Mouse (Mus musculus): ENCODE data around the gene Trpc4.
A peak's percentile ranks its signal among the peaks of the same experiment; 100 is the strongest.

Trpc4 gene

DNA sequence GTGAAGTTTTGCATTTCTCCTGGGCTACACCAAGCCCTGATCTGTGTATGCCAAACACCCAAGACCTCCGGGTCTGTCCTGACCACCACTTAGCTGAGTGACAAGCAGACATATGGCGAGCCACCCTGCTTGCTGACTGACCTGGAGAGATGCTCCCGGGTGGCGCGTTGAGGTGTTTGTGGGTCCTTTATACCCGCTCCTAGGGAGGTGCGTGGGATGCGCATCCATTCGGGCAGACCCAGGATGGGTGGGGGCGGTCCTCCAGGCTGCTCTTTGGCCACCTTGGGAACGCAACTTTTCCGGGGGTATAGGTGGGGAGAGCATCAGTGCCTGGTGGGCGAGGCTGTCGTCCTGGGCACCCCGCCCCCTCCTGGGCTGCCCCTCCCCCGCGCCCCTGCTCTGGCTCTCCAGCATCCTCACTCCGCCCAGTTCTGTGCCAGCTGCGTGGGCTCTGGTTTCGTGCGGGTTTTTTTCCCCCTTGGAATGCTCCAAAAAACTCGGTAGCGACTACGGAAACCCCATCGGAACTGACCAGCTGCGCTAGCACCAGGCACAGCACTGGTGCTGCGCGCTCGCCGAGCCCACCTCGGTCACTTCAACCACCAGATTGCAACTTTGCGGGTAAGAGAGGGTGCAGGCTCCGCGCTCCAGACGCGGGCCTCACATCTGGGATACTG, at the start of gene Trpc4:
TSS of gene Trpc4 (plus strand) at position 397 of the 677 bp plus-strand sequence.
- DNase-seq (ENCODE audit: low spot score in 2 of 2), result no peak

DNA sequence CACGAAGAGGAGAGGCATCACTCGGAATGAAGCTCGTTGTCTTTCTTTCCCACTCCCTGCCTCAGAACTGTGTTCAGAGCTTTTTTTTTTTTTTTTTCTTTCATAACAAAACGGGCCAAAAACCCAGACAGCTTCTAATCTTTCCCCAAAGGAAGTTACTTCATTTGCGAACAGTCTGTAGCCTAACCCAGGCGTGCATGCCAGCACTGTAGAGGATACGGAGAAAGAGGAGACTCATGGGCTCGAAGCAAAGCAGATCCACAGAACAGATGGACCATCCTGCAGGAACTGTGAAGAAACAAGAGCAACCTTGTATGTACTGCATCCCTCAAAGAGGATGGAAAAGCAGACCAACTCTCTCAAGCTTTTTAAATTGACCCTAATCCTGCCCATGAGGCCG, 44.3 kb upstream of the Trpc4 start:
- DNase-seq (ENCODE audit: low spot score in 2 of 2), result no peak

- DNase-seq (ENCODE audit: low spot score in 2 of 2), result no peak
Measured at GRCm38 (mm10) chr3:54135376-54135775, 20.5 kb upstream of the Trpc4 start.

GRCm38 (mm10) chr3:54141376-54141775, 14.5 kb upstream of the Trpc4 start:
- DNase-seq (ENCODE audit: low spot score in 2 of 2), result no peak

GRCm38 (mm10) chr3:54154844-54155638, 794 bp upstream of the Trpc4 start:
- DNase-seq (ENCODE audit: low spot score in 2 of 2), result no peak

DNA sequence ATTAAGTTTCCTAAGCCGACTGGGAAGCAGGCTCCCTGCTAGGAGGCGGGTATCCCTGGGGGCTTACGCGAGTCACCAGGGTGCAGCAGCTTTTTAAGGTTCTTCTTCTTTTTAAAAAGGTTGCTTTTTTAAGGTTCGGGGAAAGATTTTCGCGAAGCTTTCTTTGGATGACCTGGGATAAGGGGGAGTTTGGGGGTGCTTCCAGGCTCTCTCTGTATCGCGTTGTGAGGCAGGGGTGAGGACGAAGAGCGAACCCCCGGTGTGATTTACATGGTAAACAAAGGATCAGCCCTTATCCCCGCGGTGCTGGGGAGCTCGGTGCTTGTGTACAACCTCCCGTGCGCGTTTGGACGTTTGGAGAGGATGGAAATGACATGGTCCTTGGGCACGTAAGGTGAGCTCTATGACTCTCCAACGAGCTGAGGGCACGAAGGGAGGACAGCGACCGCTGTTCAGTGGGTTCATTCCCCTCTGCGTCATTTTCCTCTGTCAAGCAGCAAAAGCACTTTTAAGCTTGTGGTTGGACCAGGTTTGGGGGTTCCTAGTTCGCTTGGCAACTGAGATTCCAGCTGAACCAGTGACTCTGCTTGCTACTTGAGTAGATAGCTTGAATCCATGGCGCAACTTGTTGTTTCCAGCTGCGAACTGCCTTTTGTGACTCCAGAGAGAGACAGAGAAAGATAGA, 623 bp downstream of the Trpc4 start:
- no peak for DNase-seq (ENCODE audit: low spot score in 2 of 2)

DNA sequence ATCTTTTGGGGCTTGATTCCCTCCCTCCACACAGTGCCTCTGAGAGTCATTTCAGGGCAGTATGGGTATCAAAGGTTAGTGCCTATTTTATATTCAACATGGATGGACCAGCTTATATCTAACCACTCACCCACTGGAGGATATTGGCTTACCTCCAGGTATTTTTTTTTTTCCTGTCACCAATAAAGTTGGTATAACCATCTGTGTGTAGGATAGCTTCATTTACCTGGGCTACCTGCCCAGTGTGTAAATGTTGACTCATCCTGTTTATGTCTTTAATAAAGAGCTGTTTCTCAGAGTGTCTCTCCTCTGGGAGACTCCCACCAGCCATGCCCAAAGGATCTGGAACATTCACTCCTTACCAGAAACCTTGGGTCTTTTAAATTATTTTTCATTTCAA, 14.9 kb downstream of the Trpc4 start:
- DNase-seq (ENCODE audit: low spot score in 2 of 2), result no peak

- no peak for DNase-seq (ENCODE audit: low spot score in 2 of 2)
Measured at GRCm38 (mm10) chr3:54177296-54177695, 21.5 kb downstream of the Trpc4 start.

DNA sequence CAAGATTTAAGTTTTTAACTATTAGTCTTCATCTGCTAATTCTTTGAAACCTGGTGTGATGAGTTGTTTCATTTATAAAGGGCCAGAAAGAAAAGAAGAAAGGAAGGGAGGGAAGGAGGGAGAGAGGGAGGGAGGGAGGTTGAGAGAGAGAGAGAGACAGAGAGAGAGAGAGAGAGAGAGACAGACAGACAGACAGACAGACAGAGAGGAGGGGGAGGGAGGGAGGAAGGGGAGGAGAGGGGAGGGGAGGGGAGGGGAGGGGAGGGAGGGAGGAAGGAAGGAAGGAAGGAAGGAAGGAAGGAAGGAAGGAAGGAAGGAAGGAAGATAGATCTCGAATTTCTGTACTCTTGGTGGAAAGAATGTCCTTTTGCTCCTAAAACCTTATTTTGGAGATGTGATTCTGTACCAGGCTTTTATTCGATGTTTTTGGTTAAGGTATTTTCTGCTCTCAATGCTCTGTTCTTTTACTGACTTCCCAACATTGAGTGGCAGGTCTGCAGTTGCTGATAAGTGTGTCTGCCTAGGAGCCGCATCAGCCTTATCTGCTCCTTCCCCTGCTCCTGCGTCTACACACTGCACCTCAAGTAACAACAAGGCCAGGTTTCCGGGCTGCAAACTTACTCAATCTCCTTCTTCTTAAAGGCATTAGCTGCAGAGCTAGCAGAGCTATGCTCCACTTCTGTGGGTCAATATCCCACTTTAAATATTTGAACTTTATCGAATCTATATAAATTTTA, 35.3 kb downstream of the Trpc4 start:
- no peak for DNase-seq (ENCODE audit: low spot score in 2 of 2)

- peak in 1 of 2 experiments; percentile 32 for DNase-seq (ENCODE audit: low spot score in 2 of 2)
Measured at GRCm38 (mm10) chr3:54201231-54201630, 45.4 kb downstream of the Trpc4 start.

DNA sequence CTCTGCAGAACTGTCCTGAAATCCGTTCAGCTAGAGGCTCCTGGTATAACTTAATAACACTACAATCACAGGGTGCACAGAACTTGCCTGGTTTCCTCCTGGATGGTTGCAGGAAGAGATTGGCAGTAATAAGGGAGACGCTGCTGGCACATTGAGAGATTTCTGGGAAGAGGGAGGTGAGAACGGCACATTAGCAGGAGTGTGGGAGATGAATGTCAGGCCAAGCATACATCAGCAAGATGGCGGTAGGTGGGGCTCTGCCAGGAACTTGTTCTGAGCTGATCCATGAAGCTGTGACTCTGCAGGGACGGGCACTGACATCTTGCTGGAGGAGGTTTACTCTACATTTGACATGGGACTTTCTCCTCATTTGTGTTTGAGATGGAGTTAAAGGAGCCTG, 48.6 kb downstream of the Trpc4 start:
- DNase-seq (ENCODE audit: low spot score in 2 of 2), result no peak

GRCm38 (mm10) chr3:54210112-54210511, 54.3 kb downstream of the Trpc4 start:
- no peak for DNase-seq (ENCODE audit: low spot score in 2 of 2)

GRCm38 (mm10) chr3:54211441-54211840, 55.6 kb downstream of the Trpc4 start:
- DNase-seq (ENCODE audit: low spot score in 2 of 2), result no peak

DNA sequence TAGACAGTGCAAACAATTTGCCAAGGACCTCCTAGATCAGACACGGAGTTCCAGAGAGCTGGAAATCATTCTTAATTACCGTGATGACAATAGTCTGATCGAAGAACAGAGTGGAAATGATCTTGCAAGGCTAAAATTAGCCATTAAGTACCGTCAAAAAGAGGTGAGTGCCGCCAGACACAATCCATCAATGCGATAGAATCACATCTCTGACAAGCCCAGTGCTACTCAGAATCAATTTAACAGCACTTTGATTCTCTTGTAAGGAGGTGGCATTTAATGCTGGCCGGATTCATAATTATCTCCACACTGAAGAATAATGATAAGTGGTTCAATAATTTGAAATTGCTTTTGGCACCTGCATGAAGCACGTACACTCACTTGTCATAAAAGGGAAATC, 66.7 kb downstream of the Trpc4 start:
- no peak for DNase-seq (ENCODE audit: low spot score in 2 of 2)

DNA sequence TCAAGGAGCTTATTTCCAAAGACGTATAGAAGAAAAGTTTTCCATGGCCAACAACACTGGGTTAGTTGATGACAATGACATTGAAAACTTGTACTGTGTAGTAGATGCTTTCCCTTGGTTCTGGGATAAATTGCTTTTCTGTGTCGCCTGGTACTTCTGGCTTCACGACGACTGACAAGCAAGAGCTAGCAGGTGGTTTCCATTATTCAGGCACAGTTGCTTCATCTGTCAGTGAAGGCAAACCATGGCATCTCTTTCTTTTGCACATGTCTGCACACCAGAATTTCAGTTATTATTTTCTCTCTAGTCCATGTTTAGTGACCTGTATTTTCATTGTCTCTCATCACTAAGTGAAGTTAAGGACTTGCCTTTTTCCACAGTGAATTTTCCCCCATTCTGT, 72.6 kb downstream of the Trpc4 start:
- DNase-seq (ENCODE audit: low spot score in 2 of 2), result no peak

GRCm38 (mm10) chr3:54238891-54239290, 83.1 kb downstream of the Trpc4 start:
- DNase-seq (ENCODE audit: low spot score in 2 of 2), result peak; percentile 36 to 73

DNA sequence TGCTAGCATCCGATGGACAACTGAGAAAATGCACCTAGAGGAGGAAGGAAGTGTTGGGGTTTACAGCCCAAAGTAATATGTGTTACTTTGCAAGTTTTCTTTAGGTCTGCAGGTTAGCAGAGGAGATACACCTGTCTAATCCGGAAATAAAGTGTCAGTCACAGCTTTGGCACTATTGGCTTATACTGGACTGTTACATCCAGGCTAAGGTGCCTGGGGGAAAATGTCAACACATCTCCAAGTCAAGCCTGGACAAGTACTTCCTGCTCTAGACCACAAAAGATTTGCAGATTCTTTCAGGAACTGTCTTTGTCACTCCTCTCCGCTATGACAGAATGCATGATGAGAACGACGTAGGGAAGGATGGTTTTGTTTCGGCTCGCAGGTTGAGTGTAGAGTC, 83.6 kb downstream of the Trpc4 start:
- no peak for DNase-seq (ENCODE audit: low spot score in 2 of 2)

DNA sequence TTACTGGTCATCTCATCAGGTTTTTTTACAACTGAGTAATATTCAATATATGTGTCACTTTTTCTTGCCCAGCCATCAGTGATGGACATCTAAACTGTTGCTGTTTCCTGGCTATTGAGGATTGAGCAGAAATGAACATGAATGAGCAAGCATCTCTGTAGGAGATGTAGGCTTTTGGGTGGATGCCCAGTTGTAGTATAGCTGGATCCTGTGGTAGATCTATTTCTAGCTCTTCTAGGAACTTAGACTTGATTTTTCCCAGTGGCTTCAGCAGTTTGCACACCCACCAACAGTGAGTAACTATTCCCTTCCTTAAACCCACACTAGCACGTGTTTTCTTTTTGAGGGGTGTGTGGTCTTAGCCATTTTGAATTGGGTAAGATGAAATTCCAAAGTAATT, 87.3 kb downstream of the Trpc4 start:
- DNase-seq (ENCODE audit: low spot score in 2 of 2), result no peak

- no peak for DNase-seq (ENCODE audit: low spot score in 2 of 2)
Measured at GRCm38 (mm10) chr3:54244729-54245465, 89.1 kb downstream of the Trpc4 start.

GRCm38 (mm10) chr3:54246416-54246815, 90.6 kb downstream of the Trpc4 start:
- DNase-seq (ENCODE audit: low spot score in 2 of 2), result no peak

DNA sequence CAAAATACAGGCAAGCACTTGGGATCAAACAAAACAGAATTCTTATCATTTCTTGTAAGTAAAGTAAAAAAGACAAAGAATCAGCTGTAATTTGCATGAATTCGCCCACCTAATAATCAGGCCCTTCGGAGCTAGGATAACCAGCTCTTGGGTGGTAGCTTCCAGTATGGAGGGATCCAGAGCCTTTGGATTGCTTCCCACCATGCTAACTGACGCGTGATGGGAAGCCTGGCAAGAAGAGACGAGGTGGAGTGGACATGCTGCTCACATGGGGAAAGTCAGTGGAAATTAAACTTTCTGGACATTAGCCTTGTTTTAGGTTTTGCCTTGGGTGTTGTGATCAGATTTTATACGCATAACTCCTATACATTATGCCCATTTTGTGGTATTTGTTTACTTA, 93.5 kb downstream of the Trpc4 start:
- DNase-seq (ENCODE audit: low spot score in 2 of 2), result no peak
